Mouse (Mus musculus) c-Kit-positive CD71-positive TER-119-negative erythroid progenitor cells, embryonic 14.5 days (primary cell): ENCODE data around the gene Tmem171.

ENCODE experiments used
- DNase-seq: peaks from one replicate; pipeline ENCODE4 v3.0.0-alpha.2; 2013; ENCODE audit warnings: low read depth

Tmem171 gene

DNA sequence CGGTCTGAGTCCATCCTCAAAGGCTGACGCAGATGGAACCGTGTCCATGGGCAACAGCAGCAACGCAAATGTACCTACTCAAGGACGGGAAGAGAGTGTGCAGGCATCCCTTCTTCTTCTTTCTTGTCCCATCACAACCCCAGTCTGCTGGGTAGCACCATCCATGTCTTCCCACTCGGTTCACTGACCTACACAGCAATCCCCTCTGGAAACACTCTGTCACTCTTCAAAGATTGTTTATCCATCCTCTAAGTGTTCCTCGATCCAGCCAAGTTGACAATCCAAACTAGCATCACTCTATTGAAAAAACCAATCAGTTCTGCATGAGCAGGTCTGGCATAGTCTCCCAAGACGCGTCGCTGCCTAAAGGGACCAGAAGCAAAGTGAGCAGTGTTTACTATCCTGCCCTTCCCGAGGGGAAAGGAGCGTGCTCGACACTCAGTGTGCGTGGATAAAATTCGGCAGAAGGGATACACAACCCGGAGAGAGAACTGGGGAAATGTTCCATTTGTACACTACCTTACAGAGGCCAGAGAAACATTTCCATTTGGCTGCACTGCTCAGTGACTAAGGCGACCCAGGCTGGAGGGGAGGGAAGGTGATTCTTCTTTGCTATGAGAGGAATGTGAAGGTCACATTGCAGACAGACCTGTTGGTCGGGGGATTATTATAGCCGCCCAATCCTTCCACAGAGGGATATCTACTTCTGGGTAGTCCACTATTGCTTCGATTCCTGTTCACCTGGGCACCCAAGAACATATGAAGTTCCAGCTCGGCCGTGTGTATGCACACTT, 46.7 kb downstream of the Tmem171 start:
- DNase-seq, result no peak

DNA sequence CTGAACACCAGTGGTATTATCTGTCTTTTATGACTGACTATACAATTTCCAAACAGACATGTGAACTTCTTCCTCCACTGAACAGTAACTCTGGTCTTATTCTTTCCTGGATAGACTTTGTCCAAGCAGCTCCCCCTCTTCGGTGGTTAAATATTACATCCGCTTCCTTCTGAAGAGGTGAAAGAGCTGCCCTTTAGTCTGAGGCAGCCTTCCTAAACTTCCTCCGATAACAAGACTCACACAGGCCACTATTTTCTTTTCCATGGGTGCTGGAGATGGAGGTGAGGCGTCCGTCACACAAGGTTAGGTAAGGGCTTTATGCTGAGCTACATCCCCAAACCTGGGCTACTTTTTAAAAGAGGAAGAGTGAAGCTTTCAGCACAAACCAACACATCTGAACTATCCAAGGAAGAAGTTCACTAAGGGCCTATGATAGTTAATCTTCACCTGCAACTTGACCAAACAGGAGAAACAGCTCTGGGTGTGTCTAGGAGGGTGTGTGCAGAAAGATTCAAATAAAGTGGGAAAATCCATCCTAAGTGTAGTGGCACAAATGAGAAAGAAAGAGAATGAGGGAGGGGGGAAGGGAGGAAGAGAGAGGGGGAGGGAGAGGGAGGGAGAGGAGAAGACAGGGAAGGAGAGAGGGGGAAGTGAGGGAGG, 56.0 kb downstream of the Tmem171 start:
- DNase-seq, result no peak

DNA sequence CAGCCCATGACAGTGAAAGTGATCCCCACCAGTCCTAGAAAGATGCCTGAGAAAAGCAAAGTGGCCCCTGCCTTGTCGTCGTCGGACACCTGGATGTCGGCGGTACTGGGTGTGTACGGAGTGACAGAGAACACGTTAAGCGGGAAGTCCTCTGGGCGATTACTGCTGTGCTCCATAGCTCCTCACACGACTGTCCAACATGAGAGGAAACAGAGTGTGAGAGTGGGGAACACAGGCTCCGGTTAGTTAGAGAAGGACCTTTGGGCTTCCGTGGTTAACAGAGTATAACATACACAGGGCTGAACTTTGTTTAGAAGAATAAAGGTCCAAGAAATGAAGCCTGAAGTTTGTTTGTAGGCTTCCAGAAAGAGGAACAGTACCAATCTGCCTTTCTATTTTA, 57.5 kb downstream of the Tmem171 start, which contains the start of gene Tmem174:
Gene Tmem174 (minus strand): TSS at position 266 of the 400 bp plus-strand sequence.
- no peak for DNase-seq

DNA sequence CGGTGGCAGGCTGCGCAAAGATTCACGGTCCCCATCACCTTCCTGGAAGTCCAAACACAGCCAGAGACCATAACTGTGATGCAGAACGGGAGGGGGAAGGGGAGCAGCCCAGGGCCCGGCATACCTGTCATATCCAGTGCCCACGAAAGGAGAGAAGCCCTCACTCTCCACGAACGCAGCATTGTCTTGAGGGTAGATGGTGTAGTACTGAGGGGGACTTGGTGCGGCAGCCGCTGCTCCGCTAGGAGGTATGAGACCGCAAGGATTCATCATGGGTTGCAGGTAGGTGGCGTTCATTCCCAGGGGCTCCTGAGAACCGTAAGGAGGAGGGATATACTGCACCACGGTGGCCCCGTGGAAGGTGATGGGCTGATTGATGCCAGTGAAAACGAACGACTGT, 58.1 kb downstream of the Tmem171 start:
- no peak for DNase-seq
